Mouse (Mus musculus): ENCODE results near the gene Rhoa. TPM values are rescaled to one million over a fixed set of nuclear protein-coding genes. Genes with fewer than 3 reads are reported as not detected.
A peak's percentile ranks its signal among the peaks of the same experiment; 100 is the strongest.
"Not testable (repeated sequence)": the region's sequence is repeated elsewhere in the genome, so short reads cannot be mapped to it uniquely, and the experiment has no call there.

The Rhoa gene
- total RNA-seq (2021), result 100 to 1,000 TPM; 159 to 170 TPM
- long read RNA-seq, experiment 1, transcript Rhoa-201 (6 exons, 2,197 nt), result major isoform, 69 of 77 reads
- long read RNA-seq, experiment 1, partial matches to known transcripts, result 1 of 77 reads
- long read RNA-seq, experiment 1, other reads (novel, unspliced or antisense), result 7 of 77 reads
- long read RNA-seq, experiment 2, transcript Rhoa-201 (6 exons, 2,197 nt), result major isoform, 49 of 64 reads
- long read RNA-seq, experiment 2, partial matches to known transcripts, result 3 of 64 reads
- long read RNA-seq, experiment 2, other reads (novel, unspliced or antisense), result 12 of 64 reads

GRCm38 (mm10) chr9:108305629-108306520 is at the start of gene Rhoa, which contains the start of gene Tcta:
Rhoa (plus strand) TSS chr9:108306129.
Tcta (minus strand) TSS chr9:108306160.
- peak; percentile 96 to 98 for DNase-seq (ENCODE audit: low spot score in 2 of 2)

- no peak for DNase-seq (ENCODE audit: low spot score in 2 of 2)
Observed at GRCm38 (mm10) chr9:108260526-108260925, 45.4 kb upstream of the Rhoa start.

GRCm38 (mm10) chr9:108261865-108262264 is 44.1 kb upstream of the Rhoa start:
- DNase-seq (ENCODE audit: low spot score in 2 of 2), result no peak

- no peak for DNase-seq (ENCODE audit: low spot score in 2 of 2)
Observed at GRCm38 (mm10) chr9:108262494-108263049, 43.4 kb upstream of the Rhoa start.

- peak; percentile 34 to 45 for DNase-seq (ENCODE audit: low spot score in 2 of 2)
Observed at GRCm38 (mm10) chr9:108263131-108263681, 42.7 kb upstream of the Rhoa start.

- DNase-seq (ENCODE audit: low spot score in 2 of 2), result peak; percentile 98 to 99
Observed at GRCm38 (mm10) chr9:108263690-108264190, 42.2 kb upstream of the Rhoa start, which contains the start of gene Dag1. Dag1 (minus strand) TSS chr9:108263958.

- no peak for DNase-seq (ENCODE audit: low spot score in 2 of 2)
Observed at GRCm38 (mm10) chr9:108264191-108264921, 41.6 kb upstream of the Rhoa start.

- no peak for DNase-seq (ENCODE audit: low spot score in 2 of 2)
Observed at GRCm38 (mm10) chr9:108266261-108266935, 39.5 kb upstream of the Rhoa start.

GRCm38 (mm10) chr9:108267691-108268090 is 38.2 kb upstream of the Rhoa start:
- DNase-seq (ENCODE audit: low spot score in 2 of 2), result no peak

- DNase-seq (ENCODE audit: low spot score in 2 of 2), result not testable (repeated sequence)
Observed at GRCm38 (mm10) chr9:108268701-108269100, 37.2 kb upstream of the Rhoa start.

- DNase-seq (ENCODE audit: low spot score in 2 of 2), result no peak
Observed at GRCm38 (mm10) chr9:108271941-108272340, 34.0 kb upstream of the Rhoa start.

- DNase-seq (ENCODE audit: low spot score in 2 of 2), result no peak
Observed at GRCm38 (mm10) chr9:108272691-108273090, 33.2 kb upstream of the Rhoa start.

GRCm38 (mm10) chr9:108273485-108273884 is 32.4 kb upstream of the Rhoa start:
- no peak for DNase-seq (ENCODE audit: low spot score in 2 of 2)

- no peak for DNase-seq (ENCODE audit: low spot score in 2 of 2)
Observed at GRCm38 (mm10) chr9:108274476-108275330, 31.2 kb upstream of the Rhoa start.

- no peak for DNase-seq (ENCODE audit: low spot score in 2 of 2)
Observed at GRCm38 (mm10) chr9:108275331-108275659, 30.6 kb upstream of the Rhoa start.

- no peak for DNase-seq (ENCODE audit: low spot score in 2 of 2)
Observed at GRCm38 (mm10) chr9:108278697-108279450, 27.1 kb upstream of the Rhoa start.

- no peak for DNase-seq (ENCODE audit: low spot score in 2 of 2)
Observed at GRCm38 (mm10) chr9:108280071-108280828, 25.7 kb upstream of the Rhoa start.

- DNase-seq (ENCODE audit: low spot score in 2 of 2), result peak; percentile 58 to 78
Observed at GRCm38 (mm10) chr9:108284410-108284809, 21.5 kb upstream of the Rhoa start.
